Mouse (Mus musculus): ENCODE results near the gene Rabgef1. TPM values are rescaled to one million over a fixed set of nuclear protein-coding genes. Genes with fewer than 3 reads are reported as not detected.

The Rabgef1 gene
- total and polyA plus RNA-seq, 2 experiments = 11.8 to 13.1 TPM

DNA sequence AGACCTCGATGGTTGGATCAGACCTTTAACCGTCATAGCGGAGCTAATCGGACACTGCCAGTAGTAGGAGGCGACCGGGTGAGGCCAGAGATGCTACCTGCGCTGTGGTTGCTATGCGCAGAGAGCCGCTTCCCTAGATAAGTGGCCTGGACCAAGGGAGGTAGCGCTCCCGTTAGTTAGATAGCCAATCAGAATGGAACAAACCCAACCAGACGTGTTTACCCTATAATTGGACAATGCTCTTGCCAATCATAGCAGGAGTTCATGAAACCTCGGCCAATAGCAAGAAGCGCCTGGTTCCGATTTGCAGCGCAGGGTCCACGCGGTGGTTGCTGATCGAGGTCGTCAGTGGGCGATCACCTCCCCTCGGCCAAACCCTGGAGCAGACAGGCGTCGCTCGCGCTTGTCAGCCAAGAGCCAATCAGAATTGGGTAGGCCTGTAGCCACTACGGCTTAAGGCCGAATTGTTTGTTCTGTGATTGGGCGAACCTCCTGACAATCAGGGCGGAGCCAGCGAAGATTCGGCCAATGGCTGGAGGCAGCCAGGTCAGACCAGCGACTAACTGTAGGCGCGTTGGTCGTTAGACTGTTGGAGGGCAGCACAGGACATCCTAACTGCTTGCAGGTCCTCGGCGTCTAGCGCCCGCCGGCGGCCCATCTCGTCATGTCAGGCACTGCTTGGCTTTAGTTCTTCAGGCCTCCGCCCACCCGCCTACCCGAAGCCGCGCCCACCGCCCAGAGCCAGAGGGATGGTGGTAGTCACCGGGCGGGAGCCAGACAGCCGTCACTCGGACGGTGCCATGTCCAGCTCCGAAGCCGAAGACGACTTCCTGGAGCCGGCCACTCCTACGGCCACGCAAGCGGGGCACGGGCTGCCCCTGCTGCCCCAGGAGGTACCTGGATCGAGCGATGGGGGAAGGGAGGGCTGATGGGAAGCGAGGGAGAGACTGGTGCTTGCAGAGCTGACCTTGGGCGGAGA, 27.0 kb upstream of the Rabgef1 start, which contains the start of gene Kctd7:
Gene Kctd7, plus strand, starts transcription at position 528 of the 979 bp plus-strand sequence.
- peak; percentile 42; the same call in 1 of the 2 replicates for TF ChIP-seq POLR2A (IDR thresholded peaks at IDR 0.05; ENCODE audit: extremely low read depth, insufficient read depth, low read length)
- TF ChIP-seq CTCF (IDR thresholded peaks at IDR 0.05; ENCODE audit: low read depth, low read length) = peak; percentile 49
- peak within 1 kb of the TSS; percentile 74 for H3K4me3 ChIP-seq (ENCODE audit: insufficient read depth, low read depth, low read length)
- H3K79me2 ChIP-seq (ENCODE audit: control insufficient read depth, insufficient read depth, low read length) = no peaks in the 10 kb centered on the region; the same call in 1 of the 2 replicates
- H3K27me3 ChIP-seq (ENCODE audit: control insufficient read depth, insufficient read depth, low read length) = no peaks in the 10 kb centered on the region
- under 1% methylated on average over 66 of the region's 66 CpGs for WGBS
- H3K9ac ChIP-seq (ENCODE audit: low read depth, low read length) = peak within 1 kb of the TSS; percentile 71
- H3K36me3 ChIP-seq (ENCODE audit: control insufficient read depth, insufficient read depth, low read length) = no peaks in the 10 kb centered on the region
- DNase-seq (ENCODE audit: extremely low read depth, low read depth, low spot score) = peak; percentile 97
- peak within 1 kb of the TSS; percentile 30 for H3K27ac ChIP-seq (replicated peaks; ENCODE audit: insufficient read depth, low read depth, low read length)
- H3K4me1 ChIP-seq (ENCODE audit: control insufficient read depth, insufficient read depth, low read length) = peaks cover 7% of the 10 kb centered on the region; the same call in 1 of the 2 replicates

DNA sequence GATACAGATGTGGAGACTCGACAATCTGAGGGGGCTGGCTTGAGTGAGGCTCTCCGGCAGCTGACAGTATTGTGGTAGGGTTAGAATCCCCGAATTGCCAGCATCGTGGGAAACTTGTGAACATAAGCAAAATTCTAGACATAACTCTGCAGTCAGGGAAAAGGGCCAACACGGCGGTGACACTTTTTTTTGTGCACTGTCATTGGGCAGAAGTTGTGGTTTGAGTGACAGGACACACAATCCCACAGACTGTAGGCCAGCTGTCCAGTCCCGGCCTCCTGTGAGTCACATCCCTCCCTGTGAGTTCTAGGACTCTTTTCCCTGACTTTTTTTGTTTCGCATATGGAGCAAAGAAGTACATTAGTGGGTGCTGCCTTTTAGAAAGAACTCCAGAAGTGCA, 25.6 kb upstream of the Rabgef1 start:
- Histone ChIP-seq H3K79me2 (ENCODE audit: control insufficient read depth, insufficient read depth, low read length) (no peaks in the 10 kb centered on the region; the same call in 1 of the 2 replicates), H3K27me3 (ENCODE audit: control insufficient read depth, insufficient read depth, low read length) (no peaks in the 10 kb centered on the region), H3K27ac (replicated peaks; ENCODE audit: insufficient read depth, low read depth, low read length) (no peak overlapping the region), H3K9ac (ENCODE audit: low read depth, low read length) (no peak overlapping the region), H3K4me1 (ENCODE audit: control insufficient read depth, insufficient read depth, low read length) (peaks cover 7% of the 10 kb centered on the region; the same call in 1 of the 2 replicates), H3K4me3 (ENCODE audit: insufficient read depth, low read depth, low read length) (no peak overlapping the region), H3K36me3 (ENCODE audit: control insufficient read depth, insufficient read depth, low read length) (no peaks in the 10 kb centered on the region)
- TF ChIP-seq POLR2A (IDR thresholded peaks at IDR 0.05; ENCODE audit: extremely low read depth, insufficient read depth, low read length) = no peak
- WGBS = 79% methylated on average over 8 of the region's 8 CpGs
- no peak for DNase-seq (ENCODE audit: extremely low read depth, low read depth, low spot score)

DNA sequence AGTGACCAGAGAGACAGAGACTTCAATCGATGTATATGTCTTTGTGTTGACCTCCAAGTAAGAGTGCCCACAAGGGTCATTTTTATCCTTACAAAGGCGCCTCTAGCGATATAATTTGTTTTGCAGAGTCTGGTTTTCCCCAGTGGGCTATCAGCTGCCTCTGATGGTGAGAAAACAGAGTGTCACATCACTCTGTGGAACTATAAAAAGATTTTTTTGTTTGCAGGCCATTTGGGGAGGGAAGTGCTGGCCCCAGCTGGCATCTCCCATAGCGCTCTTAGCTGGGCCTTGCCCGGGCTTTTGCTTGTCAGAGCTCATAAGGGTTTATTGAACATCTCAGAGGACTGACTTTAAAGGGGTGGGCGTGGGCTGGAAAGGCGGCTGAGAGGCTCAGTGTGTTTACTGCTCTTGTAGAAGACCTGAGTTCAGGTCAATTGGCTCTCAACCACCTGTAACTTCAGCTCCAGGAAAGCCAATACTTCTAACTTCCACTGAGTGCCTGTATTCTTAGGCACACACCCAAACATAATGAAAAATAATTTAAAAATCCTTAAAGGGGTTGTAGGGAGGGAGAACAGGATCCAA, 21.8 kb upstream of the Rabgef1 start:
- Histone ChIP-seq H3K36me3 (ENCODE audit: control insufficient read depth, insufficient read depth, low read length) (no peaks in the 10 kb centered on the region), H3K79me2 (ENCODE audit: control insufficient read depth, insufficient read depth, low read length) (no peaks in the 10 kb centered on the region; the same call in 1 of the 2 replicates), H3K4me3 (ENCODE audit: insufficient read depth, low read depth, low read length) (no peak overlapping the region), H3K4me1 (ENCODE audit: control insufficient read depth, insufficient read depth, low read length) (peaks cover 4% of the 10 kb centered on the region; the same call in 1 of the 2 replicates), H3K27me3 (ENCODE audit: control insufficient read depth, insufficient read depth, low read length) (no peaks in the 10 kb centered on the region), H3K27ac (replicated peaks; ENCODE audit: insufficient read depth, low read depth, low read length) (no peak overlapping the region), H3K9ac (ENCODE audit: low read depth, low read length) (no peak overlapping the region)
- WGBS = 76% methylated on average over 7 of the region's 7 CpGs
- no peak for DNase-seq (ENCODE audit: extremely low read depth, low read depth, low spot score)
- no peak for TF ChIP-seq CTCF (IDR thresholded peaks at IDR 0.05; ENCODE audit: low read depth, low read length)
- TF ChIP-seq POLR2A (IDR thresholded peaks at IDR 0.05; ENCODE audit: extremely low read depth, insufficient read depth, low read length) = no peak

DNA sequence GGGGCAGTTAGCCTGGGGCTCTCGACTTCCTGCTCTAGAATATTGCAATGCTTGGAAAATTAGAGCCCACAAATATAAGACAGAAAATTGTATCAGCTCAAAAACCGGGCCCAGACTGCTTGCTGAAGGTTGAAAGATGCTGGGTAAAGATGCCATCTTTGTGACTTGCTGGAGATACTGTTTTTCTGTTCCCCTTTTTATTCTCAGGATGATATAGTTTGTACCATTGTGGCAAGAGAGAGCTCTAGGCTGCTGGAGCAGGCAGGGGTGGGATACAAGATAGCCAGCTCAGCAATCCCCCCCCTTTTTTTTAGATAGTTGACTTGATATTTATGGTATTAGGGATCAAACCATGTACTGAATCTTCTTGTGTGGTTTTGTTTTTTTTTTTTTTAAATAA, 17.3 kb upstream of the Rabgef1 start:
- no peak for DNase-seq (ENCODE audit: extremely low read depth, low read depth, low spot score)
- Histone ChIP-seq H3K79me2 (ENCODE audit: control insufficient read depth, insufficient read depth, low read length) (no peaks in the 10 kb centered on the region), H3K4me3 (ENCODE audit: insufficient read depth, low read depth, low read length) (no peak overlapping the region), H3K36me3 (ENCODE audit: control insufficient read depth, insufficient read depth, low read length) (no peaks in the 10 kb centered on the region), H3K4me1 (ENCODE audit: control insufficient read depth, insufficient read depth, low read length) (no peaks in the 10 kb centered on the region), H3K27me3 (ENCODE audit: control insufficient read depth, insufficient read depth, low read length) (no peaks in the 10 kb centered on the region), H3K9ac (ENCODE audit: low read depth, low read length) (no peak overlapping the region), H3K27ac (replicated peaks; ENCODE audit: insufficient read depth, low read depth, low read length) (no peak overlapping the region)
- 94% methylated on average over 2 of the region's 2 CpGs for WGBS
- TF ChIP-seq POLR2A (IDR thresholded peaks at IDR 0.05; ENCODE audit: extremely low read depth, insufficient read depth, low read length) = no peak
- TF ChIP-seq CTCF (IDR thresholded peaks at IDR 0.05; ENCODE audit: low read depth, low read length) = no peak

DNA sequence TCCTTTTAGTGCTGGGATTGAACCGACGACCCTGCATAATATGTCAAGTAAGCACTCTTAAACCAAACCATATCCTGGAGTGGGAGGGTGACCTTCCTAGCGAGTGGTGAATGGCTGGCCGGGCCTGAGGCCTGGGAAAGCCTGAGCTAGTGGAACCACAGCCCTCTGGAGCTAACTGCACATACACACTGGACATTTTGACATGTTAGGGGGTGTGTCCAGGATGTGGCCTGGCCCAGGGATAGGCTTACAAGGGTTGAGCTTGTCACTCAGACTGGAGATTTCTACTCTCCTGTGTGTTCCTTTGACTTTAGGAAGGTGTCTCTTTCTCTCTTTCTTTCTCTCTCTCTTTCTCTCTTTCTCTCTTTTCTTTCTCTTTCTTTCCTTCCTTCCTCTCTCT, 13.1 kb upstream of the Rabgef1 start:
- TF ChIP-seq POLR2A (IDR thresholded peaks at IDR 0.05; ENCODE audit: extremely low read depth, insufficient read depth, low read length) = no peak
- 87% methylated on average over 4 of the region's 4 CpGs for WGBS

More for the DNA sequence above, 13.1 kb upstream of the Rabgef1 start:
- no peak for DNase-seq (ENCODE audit: extremely low read depth, low read depth, low spot score)
- H3K27me3 ChIP-seq (ENCODE audit: control insufficient read depth, insufficient read depth, low read length) = no peaks in the 10 kb centered on the region
- H3K4me1 ChIP-seq (ENCODE audit: control insufficient read depth, insufficient read depth, low read length) = no peaks in the 10 kb centered on the region
- H3K36me3 ChIP-seq (ENCODE audit: control insufficient read depth, insufficient read depth, low read length) = no peaks in the 10 kb centered on the region
- H3K79me2 ChIP-seq (ENCODE audit: control insufficient read depth, insufficient read depth, low read length) = no peaks in the 10 kb centered on the region
- H3K9ac ChIP-seq (ENCODE audit: low read depth, low read length) = no peak overlapping the region
- H3K4me3 ChIP-seq (ENCODE audit: insufficient read depth, low read depth, low read length) = no peak overlapping the region
- H3K27ac ChIP-seq (replicated peaks; ENCODE audit: insufficient read depth, low read depth, low read length) = no peak overlapping the region
